Mouse (Mus musculus): ENCODE results near the gene Notch4. TPM values are rescaled to one million over a fixed set of nuclear protein-coding genes. Genes with fewer than 3 reads are reported as not detected.

The Notch4 gene
- total RNA-seq, 2 experiments from 2014 or later, result 34.9 to 36.3 TPM

DNA sequence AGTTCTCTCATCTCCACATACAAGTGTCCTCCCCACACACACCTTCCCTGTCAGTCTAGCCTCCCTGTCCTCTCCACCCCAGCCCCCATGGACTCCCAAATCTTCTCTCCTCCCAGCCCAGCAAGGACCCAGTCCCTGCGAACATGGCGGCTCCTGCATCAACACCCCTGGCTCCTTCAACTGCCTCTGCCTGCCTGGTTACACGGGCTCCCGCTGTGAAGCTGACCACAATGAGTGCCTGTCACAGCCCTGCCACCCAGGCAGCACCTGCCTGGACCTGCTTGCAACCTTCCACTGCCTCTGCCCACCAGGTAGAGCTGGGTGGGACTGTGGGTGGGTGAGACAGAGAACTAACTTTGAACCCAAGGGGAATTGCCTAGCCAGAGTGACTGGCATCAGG, 5.9 kb downstream of the Notch4 start:
- no peak for DNase-seq

DNA sequence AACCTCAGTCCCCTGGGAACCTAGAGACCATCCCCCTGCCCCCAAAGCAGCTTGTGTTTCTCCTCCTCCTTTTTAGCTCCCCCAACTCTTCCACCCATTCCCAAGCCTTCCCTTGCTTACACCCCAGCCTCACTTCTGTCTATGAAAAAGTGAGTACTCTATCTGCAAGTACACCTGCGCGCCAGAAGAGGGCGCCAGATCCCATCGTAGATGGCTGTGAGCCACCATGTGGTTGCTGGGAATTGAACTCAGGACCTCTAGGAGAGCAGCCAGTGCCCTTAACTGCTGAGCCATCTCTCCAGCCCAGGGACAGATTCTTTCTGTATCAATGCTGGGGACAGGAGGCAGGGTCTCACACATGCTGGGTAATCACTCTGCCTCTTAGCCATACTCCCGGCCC, 7.8 kb downstream of the Notch4 start:
- no peak for DNase-seq

DNA sequence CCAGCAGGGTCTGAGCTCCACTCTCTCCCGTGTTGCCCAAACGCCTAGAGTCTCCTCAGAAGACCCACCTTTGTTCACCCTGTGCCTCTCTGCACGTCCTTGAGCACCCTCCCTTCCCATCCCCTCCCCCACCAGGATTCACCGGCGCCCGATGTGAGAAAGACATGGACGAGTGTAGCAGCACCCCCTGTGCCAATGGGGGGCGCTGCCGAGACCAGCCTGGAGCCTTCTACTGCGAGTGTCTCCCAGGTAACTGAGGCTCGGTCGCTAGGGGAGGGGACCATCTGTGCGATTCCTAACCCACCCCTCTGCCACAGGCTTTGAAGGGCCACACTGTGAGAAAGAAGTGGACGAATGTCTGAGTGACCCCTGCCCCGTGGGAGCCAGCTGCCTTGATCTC, 8.3 kb downstream of the Notch4 start:
- no peak for DNase-seq

DNA sequence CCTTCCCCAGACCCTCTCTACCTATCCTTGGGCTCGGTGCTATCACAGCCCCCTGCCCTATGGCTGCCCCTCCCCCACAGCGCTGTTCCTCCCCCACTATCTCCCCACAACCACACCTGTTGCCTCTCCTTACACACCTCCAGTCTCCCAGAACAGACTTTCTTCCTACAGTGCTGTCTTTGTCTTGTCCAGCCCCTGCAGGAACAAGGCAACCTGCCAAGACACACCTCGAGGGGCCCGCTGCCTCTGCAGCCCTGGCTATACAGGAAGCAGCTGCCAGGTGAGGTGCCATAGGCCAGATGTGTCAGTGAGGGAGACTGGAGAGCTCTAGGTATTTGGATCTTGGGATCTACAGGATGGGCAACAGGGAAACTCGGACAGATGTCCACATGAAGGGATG, 12.5 kb downstream of the Notch4 start:
- no peak for DNase-seq

DNA sequence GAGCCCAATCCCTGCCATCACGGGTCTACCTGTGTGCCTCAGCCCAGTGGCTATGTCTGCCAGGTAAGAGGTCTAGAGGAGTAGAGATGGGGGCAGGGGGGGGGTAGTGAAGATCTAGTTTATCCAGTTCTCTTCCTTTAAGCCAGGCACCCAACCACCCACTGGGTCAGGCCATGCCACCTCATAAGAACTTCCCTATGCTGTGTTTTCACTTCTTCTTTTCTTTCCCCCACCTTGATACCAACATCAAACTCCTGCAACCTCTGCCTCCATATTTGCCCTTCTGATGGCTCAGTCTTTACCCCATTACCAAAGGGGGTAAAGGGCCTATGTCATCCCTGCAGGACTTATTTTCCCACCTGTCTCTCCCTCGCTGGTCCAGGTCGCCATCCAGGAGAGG, 14.0 kb downstream of the Notch4 start:
- no peak for DNase-seq

DNA sequence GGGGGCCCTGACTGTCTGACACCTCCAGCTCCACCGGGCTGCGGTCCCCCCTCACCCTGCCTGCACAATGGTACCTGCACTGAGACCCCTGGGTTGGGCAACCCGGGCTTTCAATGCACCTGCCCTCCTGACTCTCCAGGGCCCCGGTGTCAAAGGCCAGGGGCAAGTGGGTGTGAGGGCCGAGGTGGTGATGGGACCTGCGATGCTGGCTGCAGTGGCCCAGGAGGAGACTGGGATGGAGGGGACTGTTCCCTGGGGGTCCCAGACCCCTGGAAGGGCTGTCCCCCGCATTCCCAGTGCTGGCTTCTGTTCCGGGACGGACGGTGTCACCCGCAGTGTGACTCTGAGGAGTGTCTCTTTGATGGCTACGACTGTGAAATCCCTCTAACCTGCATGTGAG, 18.5 kb downstream of the Notch4 start:
- DNase-seq, result no peak

DNA sequence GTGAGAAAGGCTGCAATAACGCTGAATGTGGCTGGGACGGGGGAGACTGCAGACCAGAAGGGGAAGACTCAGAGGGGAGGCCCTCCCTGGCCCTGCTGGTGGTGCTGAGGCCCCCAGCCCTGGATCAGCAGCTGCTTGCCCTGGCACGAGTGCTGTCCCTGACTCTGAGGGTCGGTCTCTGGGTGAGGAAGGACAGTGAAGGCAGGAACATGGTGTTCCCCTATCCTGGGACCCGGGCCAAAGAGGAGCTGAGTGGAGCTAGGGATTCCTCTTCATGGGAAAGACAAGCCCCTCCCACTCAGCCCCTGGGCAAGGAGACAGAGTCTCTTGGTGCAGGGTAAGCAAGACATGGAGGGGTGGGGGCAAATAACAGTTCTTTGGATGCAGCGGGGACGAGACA, 19.3 kb downstream of the Notch4 start:
- DNase-seq, result no peak

DNA sequence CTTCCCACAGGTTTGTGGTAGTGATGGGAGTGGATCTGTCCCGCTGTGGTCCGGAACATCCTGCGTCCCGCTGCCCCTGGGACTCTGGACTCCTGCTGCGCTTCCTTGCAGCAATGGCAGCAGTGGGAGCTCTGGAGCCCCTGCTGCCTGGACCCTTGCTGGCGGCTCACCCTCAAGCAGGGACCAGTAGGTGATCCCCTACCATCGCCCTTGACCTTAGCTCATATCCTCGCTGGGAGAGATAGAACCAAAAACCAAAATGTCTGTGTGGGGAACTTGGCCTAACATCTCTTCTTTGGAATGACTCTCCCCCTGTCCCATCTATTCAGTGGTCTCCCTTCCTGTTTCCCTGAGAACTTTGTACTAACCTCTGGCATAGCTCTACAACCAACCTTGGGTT, 19.8 kb downstream of the Notch4 start:
- DNase-seq, result no peak

DNA sequence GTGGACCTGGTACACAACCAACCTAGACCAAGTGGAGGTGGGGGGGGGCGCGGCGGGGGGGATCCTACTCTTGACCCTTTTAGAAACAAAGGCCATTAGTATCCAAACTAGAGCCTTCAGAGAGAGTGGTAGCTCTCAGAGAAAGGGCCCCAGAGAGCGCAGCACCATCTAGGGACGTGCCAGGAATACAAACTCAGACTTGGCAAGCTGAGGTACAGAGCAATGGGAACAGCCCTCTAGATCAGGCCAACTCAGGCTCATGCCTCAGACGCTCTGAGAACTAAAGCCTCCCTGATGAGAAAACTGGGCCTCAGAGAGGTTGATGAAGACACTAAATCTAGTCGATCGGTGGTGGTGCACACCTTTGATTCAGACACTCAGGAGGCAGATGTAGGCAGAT, 21.1 kb downstream of the Notch4 start:
- no peak for DNase-seq

DNA sequence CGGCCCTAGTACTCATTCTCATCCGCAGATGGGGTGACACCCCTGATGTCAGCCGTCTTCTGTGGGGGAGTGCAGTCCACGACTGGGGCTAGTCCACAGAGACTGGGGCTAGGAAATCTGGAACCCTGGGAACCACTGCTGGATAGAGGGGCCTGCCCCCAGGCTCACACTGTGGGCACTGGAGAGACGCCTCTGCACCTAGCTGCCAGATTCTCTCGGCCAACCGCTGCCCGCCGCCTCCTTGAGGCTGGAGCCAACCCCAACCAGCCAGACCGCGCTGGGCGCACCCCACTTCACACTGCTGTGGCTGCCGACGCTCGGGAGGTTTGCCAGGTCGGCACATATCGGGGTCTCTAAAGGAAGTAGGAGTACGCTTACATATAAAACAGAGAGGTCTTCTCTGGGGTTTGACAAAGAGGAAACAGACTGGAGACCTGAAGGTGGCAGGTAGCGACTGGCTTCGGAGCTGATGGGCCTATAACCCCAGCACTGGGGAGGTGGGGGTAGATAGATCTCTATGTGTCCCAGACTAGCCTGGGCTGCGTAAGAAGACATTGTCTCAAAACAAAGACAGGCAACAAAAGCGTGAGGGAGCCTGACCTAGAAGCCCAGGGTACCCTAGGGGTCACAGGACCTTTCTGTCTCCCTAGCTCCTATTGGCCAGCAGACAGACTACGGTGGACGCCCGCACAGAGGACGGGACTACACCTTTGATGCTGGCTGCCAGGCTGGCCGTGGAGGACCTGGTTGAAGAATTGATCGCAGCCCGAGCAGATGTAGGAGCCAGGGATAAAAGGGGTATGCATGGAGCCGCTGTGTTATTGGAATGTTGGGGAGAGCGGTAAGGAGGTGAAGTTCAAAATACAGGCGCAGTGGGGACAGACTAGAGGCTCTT, 22.1 kb downstream of the Notch4 start:
- DNase-seq, result peak; percentile 20

DNA sequence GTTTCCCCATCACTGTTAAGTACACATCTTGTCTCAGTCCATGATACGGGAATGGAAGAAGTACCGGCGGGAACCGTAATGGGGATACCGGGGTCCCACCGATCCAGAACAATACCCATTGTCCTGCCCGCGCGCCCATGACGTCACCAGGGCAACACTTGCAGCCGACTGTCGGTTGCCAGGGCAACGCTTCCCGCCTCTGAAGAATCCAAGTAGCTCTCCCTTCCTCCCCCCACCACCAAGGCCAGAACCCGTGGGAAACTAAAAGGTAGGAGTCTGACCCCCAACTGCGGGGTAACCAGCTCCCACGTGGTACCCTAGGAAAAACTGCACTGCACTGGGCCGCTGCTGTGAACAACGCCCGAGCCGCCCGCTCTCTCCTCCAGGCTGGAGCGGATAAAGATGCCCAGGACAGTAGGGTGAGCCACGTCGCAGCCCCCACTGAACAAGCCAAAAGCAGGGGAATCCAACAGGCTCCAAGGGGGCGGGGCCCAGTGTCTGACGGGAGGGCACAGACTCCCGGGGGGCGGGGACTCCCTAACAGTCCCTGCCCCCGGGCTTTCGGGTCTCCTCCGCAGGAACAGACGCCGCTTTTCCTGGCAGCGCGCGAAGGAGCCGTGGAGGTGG, 22.8 kb downstream of the Notch4 start:
- peak; percentile 91 for DNase-seq

DNA sequence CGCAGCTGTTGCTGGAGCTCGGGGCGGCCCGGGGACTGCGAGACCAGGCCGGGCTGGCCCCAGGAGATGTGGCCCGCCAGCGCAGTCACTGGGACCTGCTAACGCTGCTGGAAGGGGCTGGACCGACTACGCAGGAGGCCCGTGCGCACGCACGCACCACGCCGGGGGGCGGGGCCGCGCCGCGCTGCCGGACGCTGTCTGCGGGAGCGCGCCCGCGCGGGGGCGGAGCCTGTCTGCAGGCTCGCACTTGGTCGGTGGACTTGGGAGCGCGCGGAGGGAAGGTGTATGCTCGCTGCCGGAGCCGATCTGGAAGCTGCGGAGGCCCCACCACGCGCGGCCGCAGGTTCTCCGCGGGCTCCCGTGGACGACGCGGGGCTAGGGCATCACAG, 23.3 kb downstream of the Notch4 start:
- DNase-seq, result peak; percentile 99

DNA sequence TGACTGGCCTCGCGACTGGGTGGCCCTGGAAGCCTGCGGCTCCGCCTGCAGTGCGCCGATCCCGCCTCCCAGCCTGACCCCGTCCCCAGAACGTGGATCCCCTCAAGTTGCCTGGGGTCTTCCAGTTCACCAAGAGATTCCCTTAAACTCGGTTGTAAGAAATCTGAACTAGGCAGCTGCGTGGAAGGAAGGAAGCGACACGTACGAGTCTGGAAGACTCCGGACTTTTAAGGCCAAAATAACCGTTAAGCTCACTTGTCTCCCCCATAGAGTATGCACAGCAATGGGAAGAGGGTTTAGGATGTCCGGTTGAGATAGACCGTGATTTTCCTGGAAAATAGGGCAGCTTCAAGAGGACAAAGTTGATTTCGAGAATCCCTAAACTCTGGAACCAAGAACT, 23.7 kb downstream of the Notch4 start:
- no peak for DNase-seq

DNA sequence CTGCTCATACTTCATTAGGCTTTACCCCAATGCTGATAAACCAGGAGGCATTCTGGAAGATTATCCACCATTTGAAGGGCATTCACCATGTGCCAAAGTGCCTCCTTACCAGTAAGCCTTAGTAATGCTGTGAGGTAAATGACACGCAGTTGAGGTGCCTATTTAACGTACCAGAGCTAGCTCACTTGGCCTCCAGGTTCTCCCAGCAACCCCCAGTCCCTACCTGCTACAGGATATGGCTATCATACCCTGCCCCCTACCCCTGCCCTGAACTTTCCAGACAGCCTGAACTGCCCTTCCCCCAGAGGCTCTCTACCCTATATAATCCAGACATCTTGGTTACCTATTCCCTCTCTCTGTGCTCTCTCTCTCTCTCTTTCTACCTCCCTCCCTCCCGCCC, 24.7 kb downstream of the Notch4 start:
- no peak for DNase-seq

DNA sequence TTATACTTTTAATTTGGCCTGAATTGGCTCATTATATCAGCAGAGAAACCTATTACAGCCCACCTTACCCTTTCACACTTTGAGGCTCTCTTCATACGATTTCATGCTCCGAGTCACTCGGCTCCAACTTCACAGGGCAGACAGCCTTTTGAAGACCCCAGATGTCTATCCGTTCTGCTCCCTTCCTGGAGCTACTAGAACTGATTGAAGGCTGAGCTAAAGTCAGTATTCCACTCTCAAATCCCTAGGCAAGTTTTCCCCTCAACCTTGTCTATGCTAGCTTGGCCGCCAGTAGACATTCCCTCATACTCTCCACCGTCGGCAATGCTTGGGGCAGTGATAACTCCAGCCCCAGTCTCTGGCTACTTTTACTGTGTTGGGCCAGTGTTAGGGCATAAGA, 25.1 kb downstream of the Notch4 start:
- no peak for DNase-seq

DNA sequence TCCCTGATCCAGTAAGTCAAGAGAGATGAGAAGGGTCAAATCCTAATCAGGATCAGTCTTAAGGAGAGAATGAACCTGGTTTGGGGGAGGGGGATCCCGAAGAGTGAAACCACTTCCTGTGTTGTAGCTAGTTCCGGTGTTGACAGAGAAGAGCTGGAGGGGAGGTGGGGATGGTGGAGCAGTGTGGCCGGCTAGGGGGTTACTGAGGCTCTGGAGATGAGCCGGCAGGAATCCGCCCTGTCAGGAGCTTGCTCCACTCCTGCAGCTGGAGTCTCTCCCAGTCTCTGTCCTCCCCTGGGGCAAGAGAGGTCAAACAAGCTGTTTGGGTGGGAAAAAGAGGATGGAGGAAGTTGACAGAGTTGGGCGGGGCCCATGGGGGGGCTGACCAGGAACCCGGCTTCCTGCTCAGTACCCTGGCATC, 25.6 kb downstream of the Notch4 start, which contains the start of gene Gpsm3:
Gene Gpsm3 (plus strand): TSS at position 126 of the 421 bp plus-strand sequence.
- peak; percentile 54 for DNase-seq

DNA sequence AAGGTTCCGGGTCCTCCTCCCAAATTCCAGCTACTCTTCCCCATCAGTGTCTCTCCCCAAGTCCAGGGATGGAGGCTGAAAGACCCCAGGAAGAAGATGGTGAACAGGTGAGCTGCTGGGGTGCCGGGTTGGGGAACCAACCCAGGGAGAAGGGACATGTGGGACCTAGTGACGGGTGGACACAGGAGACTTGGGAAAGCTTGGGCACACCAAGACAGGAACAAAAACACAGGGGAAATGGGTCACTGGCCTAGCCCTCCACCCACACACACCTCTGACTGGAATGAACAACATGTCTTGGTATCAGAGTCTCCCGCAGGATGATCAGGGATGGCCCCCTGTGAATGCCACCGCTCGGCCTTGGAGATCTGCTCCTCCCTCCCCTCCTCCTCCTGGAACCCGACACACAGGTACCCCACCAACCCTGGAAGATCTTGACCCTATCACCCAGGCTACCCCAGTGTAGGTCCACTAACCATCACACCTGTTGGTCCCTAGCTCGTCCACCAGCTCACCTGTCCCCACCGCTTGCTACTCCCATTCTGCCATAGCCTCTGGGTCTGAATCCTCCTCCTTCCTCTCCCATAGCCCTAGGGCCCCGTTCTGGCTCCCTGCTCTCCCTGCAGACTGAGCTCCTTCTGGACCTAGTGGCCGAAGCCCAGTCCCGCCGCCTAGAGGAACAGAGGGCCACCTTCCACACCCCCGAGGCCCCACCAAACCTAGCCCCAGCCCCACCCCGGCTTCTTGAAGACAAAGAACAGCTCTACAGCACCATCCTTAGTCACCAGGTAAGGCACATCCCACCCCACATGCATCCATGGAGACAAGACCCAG, 26.3 kb downstream of the Notch4 start:
- no peak for DNase-seq

DNA sequence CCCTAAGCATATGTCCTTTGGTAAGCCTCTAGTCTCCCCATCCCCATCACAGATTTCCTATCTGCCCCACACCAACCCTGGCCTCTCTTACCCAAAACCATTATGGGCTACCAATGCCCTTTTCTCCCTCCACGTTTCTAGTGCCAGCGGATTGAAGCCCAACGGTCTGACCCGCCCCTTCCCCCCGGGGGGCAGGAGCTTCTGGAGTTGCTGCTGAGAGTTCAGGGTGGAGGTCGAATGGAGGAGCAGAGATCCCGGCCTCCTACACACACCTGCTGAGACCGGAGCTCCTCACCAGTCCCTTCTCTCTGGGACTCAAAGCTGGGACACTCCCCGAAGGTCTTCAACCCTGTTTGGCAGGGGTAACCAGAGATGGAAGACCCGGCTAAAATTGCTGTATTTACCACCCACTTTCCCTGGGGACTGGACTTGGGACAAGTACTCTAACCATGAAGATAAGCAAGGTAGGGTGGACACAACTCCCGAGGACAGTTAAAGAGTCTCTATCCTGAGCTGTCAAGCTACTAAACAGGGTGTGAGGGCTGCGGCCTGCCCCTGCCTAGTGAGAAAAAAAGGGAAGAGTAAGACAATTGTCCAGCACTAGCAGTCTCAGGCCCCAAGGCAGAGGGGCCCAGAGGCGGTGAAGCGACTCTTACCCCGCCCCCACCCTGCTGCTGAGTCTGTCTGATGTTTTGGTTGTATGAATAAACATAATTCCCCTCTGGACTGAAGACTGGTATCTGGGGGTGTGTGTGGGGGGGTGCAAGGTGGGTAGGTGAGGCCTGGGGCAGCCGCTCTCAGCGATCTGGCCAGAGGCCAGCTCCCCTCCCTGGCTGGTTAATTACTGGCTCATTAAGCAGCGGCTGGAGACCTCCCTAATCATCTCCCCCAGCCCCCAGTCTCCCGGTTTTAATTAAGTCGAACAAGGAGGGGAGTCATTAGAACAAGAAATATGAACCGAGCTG, 27.2 kb downstream of the Notch4 start, which contains the start of gene Pbx2:
Gene Pbx2 (plus strand): TSS at position 238 of the 965 bp plus-strand sequence.
- DNase-seq, result peak; percentile 42

DNA sequence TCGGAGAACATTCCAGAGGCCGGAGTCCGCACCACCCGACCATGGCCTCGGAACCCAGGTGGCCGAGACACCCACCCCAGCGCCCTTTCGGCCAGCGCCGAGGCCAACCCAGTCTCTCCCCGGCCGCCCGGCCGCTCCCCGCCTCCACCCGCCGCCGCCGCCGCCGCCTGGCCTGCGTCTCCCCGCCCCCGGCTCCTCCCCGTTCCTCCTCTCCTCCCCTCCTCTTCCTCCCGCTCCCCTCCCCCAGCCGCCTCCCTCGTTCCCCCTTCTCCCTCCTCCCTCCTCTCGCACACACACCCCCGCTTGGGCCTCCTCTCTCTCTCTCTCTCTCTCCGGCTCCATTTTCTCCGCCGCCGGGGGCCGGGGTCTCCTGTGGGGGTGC, 27.9 kb downstream of the Notch4 start:
- DNase-seq, result peak; percentile 97

DNA sequence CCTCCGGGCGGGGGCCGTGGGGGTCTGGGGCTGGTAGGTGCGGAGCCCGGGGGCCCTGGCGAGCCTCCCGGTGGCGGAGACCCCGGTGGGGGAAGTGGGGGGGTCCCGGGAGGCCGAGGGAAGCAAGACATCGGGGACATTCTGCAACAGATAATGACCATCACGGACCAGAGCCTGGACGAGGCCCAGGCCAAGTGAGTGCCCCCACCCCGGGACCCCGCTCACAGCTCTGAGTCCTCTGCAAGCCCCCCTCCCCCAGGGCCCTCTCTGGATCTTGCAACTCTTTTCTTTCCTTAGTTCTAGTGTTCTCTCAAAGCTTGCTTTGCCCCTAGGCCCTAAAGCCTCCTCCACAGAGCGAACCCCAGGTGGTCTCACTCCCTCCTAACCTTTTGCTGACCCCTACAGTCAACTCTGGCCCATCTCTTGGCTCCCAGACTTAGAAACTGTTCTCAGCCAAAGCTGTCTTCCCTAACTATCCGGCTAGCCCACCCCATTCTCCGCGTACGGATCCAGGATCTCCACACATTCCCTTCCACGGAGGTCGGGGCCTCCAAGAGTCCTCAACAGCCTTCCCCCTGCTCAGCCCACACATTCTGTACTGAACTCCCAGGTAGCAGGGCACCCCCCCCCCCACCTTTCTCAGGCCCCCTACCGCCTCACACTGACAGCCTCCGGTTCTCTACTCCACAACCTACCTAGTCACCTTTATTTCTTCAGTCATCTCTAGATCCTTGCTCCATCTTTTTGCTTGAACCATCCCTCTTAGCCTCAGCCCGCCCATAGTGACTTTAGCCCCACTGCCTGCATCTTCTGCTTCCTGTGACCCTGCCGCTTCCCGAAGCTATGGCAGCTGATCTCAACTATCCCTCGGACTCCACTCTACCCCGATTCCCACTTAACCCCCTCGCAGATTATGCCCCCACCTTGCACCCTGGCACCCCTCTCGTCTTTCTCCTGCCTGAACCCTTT, 28.8 kb downstream of the Notch4 start:
- DNase-seq, result peak; percentile 59

Data from adrenal gland, postnatal 10 days (tissue).